Mouse (Mus musculus) neural tube, embryonic 14.5 days (tissue): ENCODE measurements around the gene Pyurf. TPM values are rescaled to one million over a fixed set of nuclear protein-coding genes. Genes with fewer than 3 reads are reported as not detected.

Experiments used
- ATAC-seq: fragments of 200-750 bp; cut with Nextera tagmentation; 2 replicates; pipeline ENCODE4 v1.8.0; 2017; ENCODE audit warnings: low read depth, mild to moderate bottlenecking, moderate TSS enrichment, moderate library complexity
- H3K27ac ChIP-seq: fragments of 300-500 bp; sonication (generic); 2 replicates; pipeline ENCODE4 v1.5.1; 2014; ENCODE audit warnings: low read depth, mild to moderate bottlenecking, control low read depth, low read length, moderate library complexity, mixed read lengths
- H3K27me3 ChIP-seq: fragments of 300-500 bp; sonication (generic); 2 replicates; pipeline ENCODE4 v1.6.1; 2014; ENCODE audit warnings: low read length; ENCODE audit not compliant: control insufficient read depth, insufficient read depth
- H3K36me3 ChIP-seq: fragments of 300-500 bp; sonication (generic); 2 replicates; pipeline ENCODE4 v1.6.1; 2014; ENCODE audit warnings: low read length, mixed read lengths; ENCODE audit not compliant: control insufficient read depth, insufficient read depth
- H3K4me1 ChIP-seq: fragments of 300-500 bp; sonication (generic); 2 replicates; pipeline ENCODE4 v1.6.1; 2014; ENCODE audit warnings: low read length; ENCODE audit not compliant: control insufficient read depth, insufficient read depth
- H3K4me2 ChIP-seq: fragments of 300-500 bp; sonication (generic); 2 replicates; pipeline ENCODE4 v1.6.1; 2014; ENCODE audit warnings: mild to moderate bottlenecking, low read depth, low read length, control low read depth
- H3K4me3 ChIP-seq: fragments of 300-500 bp; sonication (generic); 2 replicates; pipeline ENCODE4 v1.5.1; 2014; ENCODE audit warnings: low read depth, low read length, control low read depth, mixed read lengths
- H3K9ac ChIP-seq: fragments of 300-500 bp; sonication (generic); replicated peaks from 2 replicates; pipeline ENCODE4 v1.6.1; 2014; ENCODE audit warnings: low read depth, mild to moderate bottlenecking, control low read depth, low read length, mixed read lengths
- H3K9me3 ChIP-seq: fragments of 300-500 bp; sonication (generic); 2 replicates; pipeline ENCODE4 v1.6.1; 2016; ENCODE audit warnings: low read length; ENCODE audit not compliant: control insufficient read depth
- WGBS: fragments of 180-500 bp; shearing (Covaris S2); extraction: QIAGEN DNeasy Blood & Tissue Kit; methylation state at CpG from one replicate; pipeline ENCODE4 v1.1.7; 2014; 5-methylcytosine and 5-hydroxymethylcytosine counted together
- polyA plus RNA-seq: library from polyadenylated mRNA; unstranded; fragments of >200 nt; fragmentation: Nextera tagmentation; extraction: Ambion mirVana; gene quantifications from 2 replicates; pipeline ENCODE4 v1.2.1, GENCODE M21; 2014

Gene Pyurf
- polyA plus RNA-seq = 20.4 and 21.8 TPM in 2 replicates

DNA sequence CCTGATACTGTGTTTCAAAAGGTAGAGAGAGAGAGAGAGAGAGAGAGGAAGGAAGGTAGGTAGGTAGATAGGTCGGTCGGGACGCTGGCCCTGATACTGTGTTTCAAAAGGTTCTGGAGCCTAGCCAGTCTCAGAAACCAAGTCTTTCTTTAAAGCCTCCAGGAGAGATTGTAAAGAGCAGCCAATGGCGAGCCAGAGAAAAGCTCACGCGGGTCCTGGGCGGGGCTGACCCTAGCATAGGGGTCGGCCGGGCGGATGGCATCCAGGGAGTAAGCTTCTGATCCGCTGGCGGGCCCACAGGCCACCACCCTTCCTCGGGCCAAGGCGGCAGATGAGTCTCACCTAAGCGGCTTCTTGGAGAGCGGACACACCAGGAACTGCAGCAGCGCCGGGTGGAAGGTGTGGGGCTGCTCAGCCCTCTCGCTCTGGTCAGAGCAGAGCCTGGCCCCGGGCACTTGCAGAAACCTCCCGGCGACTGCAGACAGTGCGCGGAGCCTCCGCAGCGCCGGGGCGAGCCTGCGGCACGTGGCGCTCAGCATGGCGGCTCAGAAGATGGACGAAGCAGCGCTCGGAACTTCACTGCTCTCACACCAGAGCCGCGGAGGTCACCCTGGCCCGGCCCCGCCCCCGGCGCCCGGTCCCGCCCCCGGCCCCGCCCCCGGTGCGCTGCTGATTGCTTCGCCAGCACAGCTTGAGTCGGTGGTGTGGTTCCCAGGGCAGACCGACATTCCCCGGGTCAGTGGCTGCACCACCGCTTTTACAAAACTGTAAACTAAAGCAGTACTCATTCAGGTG lies at the start of gene Pyurf:
Gene Pyurf (minus strand): TSS at position 612 of the 795 bp plus-strand sequence.
- peak within 1 kb of the TSS; percentile 79 for H3K4me3 ChIP-seq
- H3K4me2 ChIP-seq = peak within 1 kb of the TSS; percentile 61
- no peaks in the 10 kb centered on the region for H3K9me3 ChIP-seq
- H3K4me1 ChIP-seq = no peaks in the 10 kb centered on the region
- under 1% methylated on average over 52 of the region's 52 CpGs for WGBS
- no peaks in the 10 kb centered on the region for H3K36me3 ChIP-seq
- no peaks in the 10 kb centered on the region for H3K27me3 ChIP-seq
- ATAC-seq = peak; percentile 97
- peak within 1 kb of the TSS; percentile 76 for H3K9ac ChIP-seq
- H3K27ac ChIP-seq = peak within 1 kb of the TSS; percentile 86

DNA sequence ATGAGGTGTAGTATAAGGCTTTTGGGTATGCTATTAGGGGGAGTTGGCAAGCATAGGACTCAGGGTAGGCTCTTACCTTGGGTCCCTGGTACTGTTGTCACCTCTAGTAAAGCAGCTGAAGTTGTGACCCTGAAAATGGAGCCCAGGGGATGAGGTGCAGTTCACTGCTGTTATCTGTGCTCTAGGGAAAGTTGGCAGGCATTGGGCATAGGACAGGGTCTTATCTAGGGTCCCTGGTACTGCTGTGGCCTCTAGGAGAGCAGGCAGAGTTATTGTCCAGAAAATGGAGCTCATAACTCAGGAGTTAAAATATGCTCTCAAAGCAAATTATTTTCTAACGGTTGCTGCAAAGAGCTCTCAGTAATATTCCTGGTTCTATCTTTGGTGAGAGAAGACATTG lies 29.5 kb upstream of the Pyurf start:
- no peak for ATAC-seq
- WGBS = 96% methylated on average over 1 of the region's 1 CpGs

GRCm38 (mm10) chr6:57711726-57712125 lies 19.8 kb upstream of the Pyurf start:
- Histone ChIP-seq H3K4me1 (no peaks in the 10 kb centered on the region), H3K27ac (no peak overlapping the region), H3K36me3 (no peaks in the 10 kb centered on the region), H3K4me3 (no peak overlapping the region), H3K9me3 (no peaks in the 10 kb centered on the region), H3K27me3 (no peaks in the 10 kb centered on the region), H3K4me2 (no peak overlapping the region), H3K9ac (no peak overlapping the region)
- 39% methylated on average over 1 of the region's 1 CpGs for WGBS
- no peak for ATAC-seq

More for the DNA sequence above, 29.5 kb upstream of the Pyurf start:
- Histone ChIP-seq H3K4me2 (no peak overlapping the region), H3K4me1 (no peaks in the 10 kb centered on the region), H3K36me3 (peaks cover 8% of the 10 kb centered on the region; the same call in 1 of the 2 replicates), H3K9ac (no peak overlapping the region), H3K4me3 (no peak overlapping the region), H3K27me3 (no peaks in the 10 kb centered on the region), H3K27ac (no peak overlapping the region), H3K9me3 (no peaks in the 10 kb centered on the region)

GRCm38 (mm10) chr6:57706721-57707120 lies 14.8 kb upstream of the Pyurf start:
- Histone ChIP-seq H3K36me3 (no peaks in the 10 kb centered on the region), H3K9me3 (no peaks in the 10 kb centered on the region), H3K27ac (no peak overlapping the region), H3K4me2 (no peak overlapping the region), H3K4me3 (no peak overlapping the region), H3K9ac (no peak overlapping the region), H3K4me1 (peaks cover 6% of the 10 kb centered on the region), H3K27me3 (no peaks in the 10 kb centered on the region)
- no peak for ATAC-seq
- 80% methylated on average over 1 of the region's 1 CpGs for WGBS

DNA sequence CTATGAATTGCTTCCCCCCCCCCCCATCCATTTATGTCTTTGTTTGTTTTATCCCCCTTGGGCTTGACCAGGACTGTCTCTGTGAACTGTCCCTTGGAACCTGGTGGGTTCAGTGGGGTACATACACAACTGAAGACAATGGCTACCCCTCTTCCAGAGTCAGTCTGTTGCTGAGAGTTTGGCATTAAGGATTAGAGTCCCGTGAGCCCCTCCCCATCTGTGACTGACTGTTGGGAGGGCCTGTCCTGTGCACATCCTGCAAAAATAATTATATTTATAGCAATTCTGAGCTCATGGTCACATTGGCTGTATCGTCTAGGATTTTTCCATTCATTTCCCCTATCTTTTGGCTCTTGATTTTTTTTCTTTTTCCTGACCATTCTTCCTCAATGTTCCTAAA lies 11.8 kb upstream of the Pyurf start:
- Histone ChIP-seq H3K4me1 (peaks cover 12% of the 10 kb centered on the region), H3K4me3 (peak overlapping the region; percentile 82), H3K9me3 (no peaks in the 10 kb centered on the region), H3K36me3 (no peaks in the 10 kb centered on the region), H3K27ac (peak overlapping the region; percentile 100), H3K9ac (peak overlapping the region; percentile 96), H3K4me2 (peak overlapping the region; percentile 83), H3K27me3 (no peaks in the 10 kb centered on the region)
- 25% methylated on average over 2 of the region's 2 CpGs for WGBS
- peak; percentile 33 for ATAC-seq

DNA sequence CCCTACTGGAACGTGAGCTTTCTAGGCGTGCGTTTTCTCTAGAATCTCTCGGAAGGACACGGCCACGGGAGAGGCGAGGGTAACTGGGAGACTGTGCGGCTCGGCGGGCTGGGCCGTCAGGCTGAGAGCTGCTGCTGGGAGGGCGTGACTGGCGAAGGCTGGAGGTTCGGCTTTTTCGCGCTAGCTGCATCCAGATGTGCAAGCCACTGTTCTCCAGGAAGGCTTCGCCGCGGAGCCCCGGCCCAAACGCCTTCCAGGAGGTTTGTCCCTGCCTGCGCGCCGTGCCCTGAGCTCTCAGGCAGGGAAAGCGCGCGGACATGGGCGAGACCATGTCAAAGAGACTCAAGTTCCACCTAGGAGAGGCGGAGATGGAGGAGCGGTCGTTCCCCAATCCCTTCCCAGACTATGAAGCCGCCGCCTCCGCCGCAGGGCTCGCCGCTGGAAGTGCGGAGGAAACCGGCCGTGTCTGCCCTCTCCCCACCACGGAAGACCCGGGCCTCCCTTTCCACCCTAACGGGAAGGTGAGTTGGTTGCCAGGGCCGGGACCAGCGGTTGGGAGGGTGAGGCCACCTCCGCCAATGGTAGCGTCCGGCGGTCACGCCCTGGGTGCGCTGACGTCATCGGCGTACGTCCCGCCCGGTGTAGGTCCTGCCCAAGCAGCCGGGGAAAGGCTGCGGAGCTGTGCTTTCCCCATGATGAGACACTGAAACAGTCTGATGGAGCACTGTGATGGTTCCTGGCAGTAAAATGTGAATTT lies 11.0 kb upstream of the Pyurf start:
- Histone ChIP-seq H3K9me3 (no peaks in the 10 kb centered on the region), H3K4me1 (peaks cover 12% of the 10 kb centered on the region), H3K27ac (peak overlapping the region; percentile 100), H3K9ac (peak overlapping the region; percentile 96), H3K4me2 (peak overlapping the region; percentile 83), H3K36me3 (no peaks in the 10 kb centered on the region), H3K4me3 (peak overlapping the region; percentile 82), H3K27me3 (no peaks in the 10 kb centered on the region)
- ATAC-seq = peak; percentile 98
- WGBS = under 1% methylated on average over 58 of the region's 59 CpGs

- Histone ChIP-seq H3K27ac (peak within 1 kb of the TSS; percentile 100), H3K9ac (peak within 1 kb of the TSS; percentile 96), H3K4me2 (peak within 1 kb of the TSS; percentile 83), H3K27me3 (no peaks in the 10 kb centered on the region), H3K4me3 (peak within 1 kb of the TSS; percentile 82), H3K36me3 (no peaks in the 10 kb centered on the region), H3K9me3 (no peaks in the 10 kb centered on the region), H3K4me1 (peaks cover 12% of the 10 kb centered on the region)
- under 1% methylated on average over 10 of the region's 10 CpGs for WGBS
- ATAC-seq = peak; percentile 19; the same call in 1 of the 2 replicates
Observed at GRCm38 (mm10) chr6:57702376-57702742, 10.5 kb upstream of the Pyurf start, which contains the start of gene Lancl2. Gene Lancl2 (plus strand): TSS chr6:57702540.

- Histone ChIP-seq H3K9ac (peak overlapping the region; percentile 96), H3K36me3 (no peaks in the 10 kb centered on the region), H3K9me3 (no peaks in the 10 kb centered on the region), H3K4me3 (peak overlapping the region; percentile 82), H3K27ac (peak overlapping the region; percentile 100), H3K27me3 (no peaks in the 10 kb centered on the region), H3K4me2 (peak overlapping the region; percentile 83), H3K4me1 (peaks cover 12% of the 10 kb centered on the region)
- ATAC-seq = no peak
- WGBS = 54% methylated on average over 4 of the region's 4 CpGs
Observed at GRCm38 (mm10) chr6:57701686-57702085, 9.8 kb upstream of the Pyurf start.

GRCm38 (mm10) chr6:57693116-57693515 lies 1.2 kb upstream of the Pyurf start:
- no peaks in the 10 kb centered on the region for H3K27me3 ChIP-seq
- 91% methylated on average over 3 of the region's 3 CpGs for WGBS
- no peak for ATAC-seq
- no peaks in the 10 kb centered on the region for H3K9me3 ChIP-seq
- H3K36me3 ChIP-seq = no peaks in the 10 kb centered on the region
- no peak overlapping the region for H3K4me2 ChIP-seq
- H3K27ac ChIP-seq = no peak overlapping the region
- no peaks in the 10 kb centered on the region for H3K4me1 ChIP-seq
- no peak overlapping the region for H3K4me3 ChIP-seq
- no peak overlapping the region for H3K9ac ChIP-seq
